Mouse (Mus musculus): Measurements from ENCODE around the gene Eogt.

- TF ChIP-seq POLR2A (IDR thresholded peaks at IDR 0.05; ENCODE audit: borderline replicate concordance, control insufficient read depth, low read depth, low read length) (no peak), CTCF (IDR thresholded peaks at IDR 0.05; ENCODE audit: control insufficient read depth, insufficient read depth, low read length) (no peak)
Measured at GRCm38 (mm10) chr6:97118327-97118726, 30.7 kb downstream of the Eogt start.

Data from bone marrow, adult 2 months (tissue).